10 mouse cellular contexts compared by ENCODE assay signal in the genomic region with DNA sequence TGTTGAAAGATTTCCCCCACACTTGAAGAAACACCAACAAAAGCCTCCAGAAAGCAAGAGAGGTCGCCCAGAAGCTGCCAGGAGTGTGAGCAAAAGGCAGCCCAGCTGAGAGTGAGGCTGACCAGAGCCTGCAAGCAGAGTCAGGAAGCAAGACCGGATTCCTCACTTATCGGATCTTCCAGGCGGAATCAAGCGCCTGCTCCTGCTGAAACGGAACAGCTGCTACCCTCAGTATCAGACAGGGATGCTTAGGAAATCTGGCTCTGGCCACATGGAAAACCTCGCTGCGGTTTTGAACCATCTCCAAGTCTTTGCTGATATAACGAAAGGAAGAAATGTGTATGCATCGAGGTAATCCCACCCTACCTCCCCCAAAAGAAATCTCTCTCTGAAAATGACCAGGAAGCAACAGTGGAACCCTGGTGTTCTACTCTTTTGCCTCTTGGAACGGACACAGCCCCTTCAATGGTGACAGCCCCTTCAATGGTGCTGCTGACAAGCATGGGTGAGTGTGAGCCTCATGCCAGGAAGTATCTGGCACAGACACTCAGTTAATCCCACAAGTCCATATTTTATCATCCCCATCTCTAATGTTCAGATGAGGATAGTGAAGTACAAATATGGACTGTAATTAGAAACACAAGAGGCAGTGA.
DNase-seq lines count a peak whose midpoint lies in the region; ATAC-seq and TF ChIP-seq lines count a peak whose summit lies in the region.
"Had no signal": no experiment of that assay in that cellular context is flagged by ENCODE, and none has a peak within 500 bp of the region (broad histone marks: within the 10 kb centered on the region; RNA-seq: fewer than 3 reads in every experiment).

No protein-coding gene starts in this region.

- TF ChIP-seq POLR2A in limb, embryonic 14.5 days (IDR thresholded peaks at IDR 0.05; ENCODE audit: borderline replicate concordance, extremely low read depth, insufficient read depth, insufficient read length), result no peak

- H3K9ac ChIP-seq in limb, embryonic 14.5 days (ENCODE audit: low read depth, low read length, severe bottlenecking), result no peak overlapping the region

- 0 out of 2 replicates have a peak, but pooled peaks cover 5% of the 10 kb centered on the region for H3K4me1 ChIP-seq in limb, embryonic 14.5 days (ENCODE audit: control insufficient read depth, insufficient read depth, low read length)
- H3K4me1 ChIP-seq in limb, embryonic 10.5 days, result no peaks in the 10 kb centered on the region
- no peaks in the 10 kb centered on the region for H3K4me1 ChIP-seq in midbrain, embryonic 10.5 days

- ATAC-seq in limb, embryonic 14.5 days (ENCODE audit: low FRiP score, low read depth), result no peak
- no peak for ATAC-seq in erythroblast, adult 5-6 weeks (replicated peaks; ENCODE audit: low FRiP score, poor library complexity, severe bottlenecking)

- H3K9me3 ChIP-seq in limb, embryonic 14.5 days (ENCODE audit: control insufficient read depth, low read length), result no peaks in the 10 kb centered on the region
- no peaks in the 10 kb centered on the region for H3K9me3 ChIP-seq in limb, embryonic 10.5 days (replicated peaks)
- no peaks in the 10 kb centered on the region for H3K9me3 ChIP-seq in midbrain, embryonic 10.5 days (replicated peaks)
- H3K9me3 ChIP-seq: G1E had no signal

- no peaks in the 10 kb centered on the region for H3K36me3 ChIP-seq in limb, embryonic 14.5 days (ENCODE audit: control insufficient read depth, insufficient read depth, low read length)
- no peaks in the 10 kb centered on the region for H3K36me3 ChIP-seq in limb, embryonic 10.5 days
- H3K36me3 ChIP-seq in midbrain, embryonic 10.5 days, result no peaks in the 10 kb centered on the region
- H3K36me3 ChIP-seq: G1E had no signal

- no peak overlapping the region for H3K4me3 ChIP-seq in limb, embryonic 14.5 days (replicated peaks; ENCODE audit: low read length)
- no peak overlapping the region for H3K4me3 ChIP-seq in limb, embryonic 10.5 days
- no peak overlapping the region for H3K4me3 ChIP-seq in midbrain, embryonic 10.5 days
- H3K4me3 ChIP-seq: erythroblast, embryonic 14.5 days had no signal

- intact Hi-C loops in heart, postnatal 14 days (cut with DNase I), result loop anchor here (5.0 kb wide), 1 partner anchor 75 kb away; no protein-coding TSS in a partner anchor

- no peaks in the 10 kb centered on the region for H3K27me3 ChIP-seq in limb, embryonic 14.5 days (ENCODE audit: control insufficient read depth, insufficient read depth, low read length)
- H3K27me3 ChIP-seq in limb, embryonic 10.5 days (ENCODE audit: low read depth, poor library complexity, severe bottlenecking), result no peaks in the 10 kb centered on the region
- no peaks in the 10 kb centered on the region for H3K27me3 ChIP-seq in midbrain, embryonic 10.5 days (ENCODE audit: low read depth, poor library complexity, severe bottlenecking)

- H3K4me2 ChIP-seq in limb, embryonic 14.5 days (replicated peaks; ENCODE audit: low read depth, low read length, severe bottlenecking), result no peak overlapping the region

- peak; percentile 73 for DNase-seq in limb, embryonic 14.5 days (ENCODE audit: low spot score)
- DNase-seq in limb, embryonic 10.5 days (ENCODE audit: low spot score), result no peak
- peak; percentile 48 for DNase-seq in embryo, embryonic 10 days (ENCODE audit: low spot score)
- DNase-seq in heart, postnatal 14 days, result peak; percentile 62 to 64
- DNase-seq in lung, postnatal 36 days, result peak; percentile 65
- no peak for DNase-seq in frontal cortex, postnatal 25 days (ENCODE audit: low spot score in 2 of 2)
- DNase-seq in midbrain, embryonic 10.5 days (ENCODE audit: low spot score), result no peak

- WGBS in limb, embryonic 14.5 days, result 45% methylated on average over 11 of the region's 11 CpGs
- WGBS in limb, embryonic 10.5 days, result 73% methylated on average over 11 of the region's 11 CpGs
- WGBS in midbrain, embryonic 10.5 days, result 54% methylated on average over 11 of the region's 11 CpGs

- H3K27ac ChIP-seq in limb, embryonic 14.5 days (replicated peaks; ENCODE audit: low read depth, low read length), result no peak overlapping the region
- H3K27ac ChIP-seq in limb, embryonic 10.5 days, result no peak overlapping the region
- no peak overlapping the region for H3K27ac ChIP-seq in midbrain, embryonic 10.5 days (replicated peaks)

Comparison
In these comparisons a context has a peak if more than half of its experiments do, and no peak if none do; other contexts are left out.
1. DNase-seq: peak in limb, embryonic 14.5 days (single experiment), embryo, embryonic 10 days (single experiment), heart, postnatal 14 days (2 of 2) and lung, postnatal 36 days (single experiment); none in limb, embryonic 10.5 days (single experiment), frontal cortex, postnatal 25 days (0 of 2) and midbrain, embryonic 10.5 days (single experiment).